Mouse (Mus musculus): Measurements from ENCODE around the gene Msi2.

- TF ChIP-seq POLR2A (IDR thresholded peaks at IDR 0.05; ENCODE audit: extremely low read depth, insufficient read depth, low read length) (no peak), CTCF (IDR thresholded peaks at IDR 0.05; ENCODE audit: low read depth, low read length) (no peak)
Observed at GRCm38 (mm10) chr11:88582021-88582707, 136.1 kb downstream of the Msi2 start.
